Mouse (Mus musculus) midbrain, embryonic 16.5 days (tissue): ENCODE measurements around the gene Zbtb8os. TPM values are rescaled to one million over a fixed set of nuclear protein-coding genes. Genes with fewer than 3 reads are reported as not detected.
A peak's percentile ranks its signal among the peaks of the same experiment; 100 is the strongest.

Source experiments
- ATAC-seq: fragments of 200-750 bp; cut with Nextera tagmentation; 2 replicates; pipeline ENCODE4 v1.8.0; 2017; ENCODE audit warnings: moderate TSS enrichment
- H3K27ac ChIP-seq: fragments of 300-500 bp; sonication (generic); 2 replicates; pipeline ENCODE4 v1.5.1; 2014; ENCODE audit warnings: mild to moderate bottlenecking, low read length, mixed read lengths
- H3K27me3 ChIP-seq: fragments of 300-500 bp; sonication (generic); 2 replicates; pipeline ENCODE4 v1.6.1; 2014; ENCODE audit warnings: low read depth, low read length, mixed read lengths; ENCODE audit not compliant: control insufficient read depth, insufficient read depth
- H3K36me3 ChIP-seq: fragments of 300-500 bp; sonication (generic); 2 replicates; pipeline ENCODE4 v1.6.1; 2014; ENCODE audit warnings: mild to moderate bottlenecking, low read length, moderate library complexity, mixed read lengths; ENCODE audit not compliant: control insufficient read depth, insufficient read depth
- H3K4me1 ChIP-seq: fragments of 300-500 bp; sonication (generic); 2 replicates; pipeline ENCODE4 v1.6.1; 2014; ENCODE audit warnings: mild to moderate bottlenecking, low read length, mixed read lengths; ENCODE audit not compliant: control insufficient read depth, insufficient read depth
- H3K4me2 ChIP-seq: fragments of 300-500 bp; sonication (generic); 2 replicates; pipeline ENCODE4 v1.6.1; 2014; ENCODE audit warnings: mild to moderate bottlenecking, low read length, mixed read lengths
- H3K4me3 ChIP-seq: fragments of 300-500 bp; sonication (generic); 2 replicates; pipeline ENCODE4 v1.5.1; 2014; ENCODE audit warnings: low read depth, mild to moderate bottlenecking, low read length, moderate library complexity, mixed read lengths
- H3K9ac ChIP-seq: fragments of 300-500 bp; sonication (generic); 2 replicates; pipeline ENCODE4 v1.6.1; 2014; ENCODE audit warnings: low read depth, low read length, mixed read lengths
- H3K9me3 ChIP-seq: fragments of 300-500 bp; sonication (generic); replicated peaks from 2 replicates; pipeline ENCODE4 v1.6.1; 2014; ENCODE audit warnings: mild to moderate bottlenecking, low read length, mixed read lengths; ENCODE audit not compliant: control insufficient read depth, poor library complexity, severe bottlenecking
- WGBS: fragments of 180-500 bp; shearing (Covaris S2); extraction: QIAGEN DNeasy Blood & Tissue Kit; methylation state at CpG from one replicate; pipeline ENCODE4 v1.1.7; 2014; 5-methylcytosine and 5-hydroxymethylcytosine counted together
- polyA plus RNA-seq: library from polyadenylated mRNA; unstranded; fragments of >200 nt; fragmentation: Nextera tagmentation; extraction: Ambion mirVana; gene quantifications from 2 replicates; pipeline ENCODE4 v1.2.1, GENCODE M21; 2015

The Zbtb8os gene
- polyA plus RNA-seq, 1 experiment from 2014 or later: 15.1 TPM

DNA sequence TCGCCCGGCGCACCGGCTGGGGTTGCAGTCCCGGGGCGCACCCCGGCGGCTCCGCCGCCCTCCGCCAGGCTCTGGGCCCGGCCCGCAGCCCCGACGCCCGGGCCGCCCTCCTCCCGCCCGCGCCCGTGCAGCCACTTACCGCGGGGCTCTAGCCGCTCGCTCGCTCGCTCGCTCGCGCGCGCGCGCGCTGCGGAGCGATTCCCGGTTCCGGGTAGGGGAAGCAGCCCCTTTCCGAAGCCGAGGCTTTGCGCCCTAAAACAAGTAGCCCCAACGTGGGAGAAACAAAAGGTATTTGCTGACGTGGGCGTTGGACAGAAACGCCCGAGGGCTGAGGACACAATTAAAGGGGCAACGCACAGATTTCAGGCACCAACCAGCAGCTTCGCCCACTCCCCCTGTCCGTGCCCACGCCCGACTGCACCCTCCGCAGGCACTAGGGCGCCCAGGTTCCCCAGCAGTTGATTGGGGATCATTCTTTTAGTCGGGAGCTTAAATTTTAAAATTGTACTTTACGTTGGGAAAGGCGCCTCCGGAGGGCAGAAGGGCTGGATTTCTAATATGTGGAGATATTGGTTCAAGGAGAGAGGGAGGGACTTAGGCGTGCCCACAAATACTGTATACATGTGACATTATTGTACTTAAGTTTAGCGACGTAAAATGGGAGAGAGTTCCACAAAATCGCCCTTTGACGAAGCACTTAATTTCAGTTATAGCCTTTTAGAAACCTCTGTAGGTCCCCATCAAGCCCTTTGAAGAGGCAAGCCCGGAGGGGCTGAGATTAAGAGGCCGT, 42.3 kb downstream of the Zbtb8os start, which contains the start of gene Zbtb8a:
Gene Zbtb8a, minus strand, starts transcription at position 516 of the 790 bp plus-strand sequence.
- ATAC-seq: peak; percentile 82
- peak within 1 kb of the TSS; percentile 88 for H3K9ac ChIP-seq
- H3K27me3 ChIP-seq: peaks cover 3% of the 10 kb centered on the region; the same call in 1 of the 2 replicates
- H3K4me1 ChIP-seq: peaks cover 16% of the 10 kb centered on the region
- H3K9me3 ChIP-seq: no peaks in the 10 kb centered on the region
- peak within 1 kb of the TSS; percentile 85 for H3K4me3 ChIP-seq
- H3K4me2 ChIP-seq: peak within 1 kb of the TSS; percentile 73
- no peaks in the 10 kb centered on the region for H3K36me3 ChIP-seq
- peak within 1 kb of the TSS; percentile 89 for H3K27ac ChIP-seq
- WGBS: 1% methylated on average over 58 of the region's 65 CpGs

DNA sequence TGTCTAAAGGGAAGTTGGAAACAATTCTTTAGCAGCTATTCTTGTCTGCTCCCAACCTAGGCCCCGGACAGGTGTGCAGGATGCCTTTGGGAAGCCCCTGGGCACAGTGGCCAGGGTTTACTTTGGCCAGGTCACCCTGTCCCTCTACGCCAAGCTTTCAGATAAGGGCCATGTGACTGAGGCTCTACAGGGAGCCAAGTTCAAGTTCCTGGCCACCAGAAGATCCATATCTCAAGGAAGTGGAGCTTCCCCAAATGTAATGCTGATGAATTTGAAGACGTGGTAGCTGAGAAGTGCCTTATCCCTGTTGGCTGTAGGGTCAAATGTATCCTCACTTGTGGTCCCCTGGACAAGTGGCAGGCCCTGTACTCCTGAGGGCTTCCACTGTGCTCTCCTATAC, 44.3 kb downstream of the Zbtb8os start:
- Histone ChIP-seq H3K9ac (no peak overlapping the region), H3K4me2 (no peak overlapping the region), H3K36me3 (no peaks in the 10 kb centered on the region), H3K9me3 (no peaks in the 10 kb centered on the region), H3K27ac (no peak overlapping the region), H3K27me3 (peaks cover 3% of the 10 kb centered on the region; the same call in 1 of the 2 replicates), H3K4me3 (no peak overlapping the region), H3K4me1 (peaks cover 16% of the 10 kb centered on the region)
- WGBS: 93% methylated on average over 3 of the region's 3 CpGs
- no peak for ATAC-seq

DNA sequence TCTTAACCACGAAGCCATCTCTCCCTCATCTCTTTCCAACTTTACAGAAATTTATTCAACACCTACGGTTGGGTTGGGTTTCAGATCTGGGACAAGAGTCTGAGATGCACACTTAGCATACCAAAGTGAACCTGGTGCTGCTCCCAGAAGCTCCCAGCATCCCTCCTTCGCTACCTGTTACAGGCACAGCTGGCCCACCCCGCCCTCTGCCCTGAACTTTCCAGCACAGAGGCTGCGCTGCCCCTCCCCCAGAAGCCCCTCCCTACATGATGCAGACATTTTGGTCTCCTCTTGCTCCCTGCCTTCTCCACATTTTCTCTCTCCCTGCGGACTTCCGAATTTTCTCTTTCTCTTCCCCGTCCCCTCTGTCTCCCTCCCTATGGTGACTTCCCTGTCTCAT, 45.7 kb downstream of the Zbtb8os start:
- Histone ChIP-seq H3K36me3 (no peaks in the 10 kb centered on the region), H3K9me3 (no peaks in the 10 kb centered on the region), H3K27ac (no peak overlapping the region), H3K9ac (no peak overlapping the region), H3K4me2 (no peak overlapping the region), H3K27me3 (peaks cover 3% of the 10 kb centered on the region; the same call in 1 of the 2 replicates), H3K4me1 (peaks cover 4% of the 10 kb centered on the region), H3K4me3 (no peak overlapping the region)
- WGBS: 84% methylated on average over 8 of the region's 8 CpGs
- no peak for ATAC-seq

DNA sequence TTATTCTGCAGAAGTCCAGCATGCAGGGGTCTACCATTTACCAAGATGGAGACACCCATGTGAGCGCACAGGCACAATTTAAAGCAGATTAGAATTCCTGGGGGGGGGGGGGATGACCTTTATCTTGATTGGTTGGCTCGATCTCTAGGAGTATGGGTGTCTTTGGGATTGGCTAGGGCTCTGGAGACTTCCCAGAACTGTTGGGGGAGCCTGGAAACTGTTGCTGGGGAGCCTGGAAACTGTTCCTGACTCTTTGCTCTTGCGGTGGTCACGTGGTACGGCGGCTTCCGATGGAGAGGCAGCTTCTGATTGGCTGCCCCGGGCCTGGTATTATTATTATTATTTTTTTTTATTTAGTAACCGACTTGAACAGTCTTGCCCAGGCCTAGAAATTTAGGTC, 46.5 kb downstream of the Zbtb8os start:
- no peak overlapping the region for H3K4me3 ChIP-seq

DNA sequence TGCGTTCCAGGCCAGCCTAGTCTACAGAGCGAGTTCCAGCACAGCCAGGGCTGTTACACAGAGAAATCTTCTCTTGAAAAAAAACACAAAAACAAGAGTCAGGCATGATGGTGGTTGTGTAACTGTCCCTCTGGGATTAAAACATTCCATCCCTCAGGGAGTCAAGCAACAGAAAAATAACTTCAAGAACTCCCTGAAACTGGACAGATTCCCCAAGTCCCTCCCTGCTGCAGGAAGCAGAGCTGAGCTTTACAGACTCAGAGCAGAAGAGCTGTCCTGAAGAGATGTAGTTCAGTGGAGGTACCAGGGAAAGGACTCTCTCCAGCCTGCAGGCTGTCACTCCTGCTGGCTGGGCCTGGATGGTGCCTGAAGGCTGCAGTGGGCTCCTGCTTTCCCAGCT, 47.0 kb downstream of the Zbtb8os start:
- 86% methylated on average over 2 of the region's 2 CpGs for WGBS
- Histone ChIP-seq H3K4me2 (no peak overlapping the region), H3K4me3 (no peak overlapping the region), H3K27ac (no peak overlapping the region), H3K4me1 (no peaks in the 10 kb centered on the region), H3K27me3 (peaks cover 3% of the 10 kb centered on the region; the same call in 1 of the 2 replicates), H3K9me3 (no peaks in the 10 kb centered on the region), H3K9ac (no peak overlapping the region), H3K36me3 (no peaks in the 10 kb centered on the region)
- ATAC-seq: no peak

More for the DNA sequence above, 46.5 kb downstream of the Zbtb8os start:
- no peaks in the 10 kb centered on the region for H3K4me1 ChIP-seq
- peaks cover 3% of the 10 kb centered on the region; the same call in 1 of the 2 replicates for H3K27me3 ChIP-seq
- H3K36me3 ChIP-seq: no peaks in the 10 kb centered on the region
- H3K9ac ChIP-seq: no peak overlapping the region
- no peak for ATAC-seq
- H3K9me3 ChIP-seq: no peaks in the 10 kb centered on the region
- WGBS: 89% methylated on average over 9 of the region's 9 CpGs
- H3K27ac ChIP-seq: no peak overlapping the region
- no peak overlapping the region for H3K4me2 ChIP-seq

GRCm38 (mm10) chr4:129383586-129383985, 48.1 kb downstream of the Zbtb8os start:
- Histone ChIP-seq H3K27ac (no peak overlapping the region), H3K36me3 (no peaks in the 10 kb centered on the region), H3K4me3 (no peak overlapping the region), H3K27me3 (peaks cover 3% of the 10 kb centered on the region; the same call in 1 of the 2 replicates), H3K4me1 (no peaks in the 10 kb centered on the region), H3K9ac (no peak overlapping the region), H3K4me2 (no peak overlapping the region), H3K9me3 (no peaks in the 10 kb centered on the region)
- no peak for ATAC-seq
- 94% methylated on average over 3 of the region's 3 CpGs for WGBS

DNA sequence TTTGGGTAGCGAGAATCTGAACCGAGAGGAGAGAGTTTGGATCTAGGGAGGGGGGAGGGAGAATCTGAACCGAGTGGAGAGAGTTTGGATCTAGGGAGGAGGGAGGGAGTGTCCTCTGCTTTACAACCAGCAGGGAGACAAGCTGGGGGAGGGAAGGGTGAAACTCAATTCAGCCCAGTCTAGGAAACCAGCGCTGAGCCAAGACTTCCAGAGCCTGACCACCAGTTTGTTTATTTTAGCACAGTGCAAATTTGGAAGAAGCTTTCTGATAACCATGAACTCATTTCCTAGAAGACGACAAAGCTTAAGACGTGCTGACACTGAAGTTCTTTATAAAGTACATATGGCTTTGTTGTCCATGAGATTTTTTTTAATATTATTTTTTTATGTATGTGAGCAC, 48.9 kb downstream of the Zbtb8os start:
- Histone ChIP-seq H3K4me1 (no peaks in the 10 kb centered on the region), H3K4me3 (no peak overlapping the region), H3K9ac (no peak overlapping the region), H3K9me3 (no peaks in the 10 kb centered on the region), H3K27me3 (peaks cover 3% of the 10 kb centered on the region; the same call in 1 of the 2 replicates), H3K36me3 (no peaks in the 10 kb centered on the region), H3K27ac (no peak overlapping the region), H3K4me2 (no peak overlapping the region)
- 35% methylated on average over 6 of the region's 6 CpGs for WGBS
- ATAC-seq: no peak

- Histone ChIP-seq H3K4me2 (no peak overlapping the region), H3K9ac (no peak overlapping the region), H3K9me3 (no peaks in the 10 kb centered on the region), H3K4me3 (no peak overlapping the region), H3K27ac (no peak overlapping the region), H3K27me3 (no peaks in the 10 kb centered on the region), H3K36me3 (no peaks in the 10 kb centered on the region), H3K4me1 (no peaks in the 10 kb centered on the region)
- no peak for ATAC-seq
- 94% methylated on average over 11 of the region's 11 CpGs for WGBS
Measured at GRCm38 (mm10) chr4:129385685-129386084, 50.2 kb downstream of the Zbtb8os start.

- H3K36me3 ChIP-seq: no peaks in the 10 kb centered on the region
- no peaks in the 10 kb centered on the region for H3K9me3 ChIP-seq
- no peak overlapping the region for H3K9ac ChIP-seq
- no peaks in the 10 kb centered on the region for H3K4me1 ChIP-seq
- H3K4me3 ChIP-seq: no peak overlapping the region
- no peak for ATAC-seq
- H3K27ac ChIP-seq: no peak overlapping the region
- no peak overlapping the region for H3K4me2 ChIP-seq
- WGBS: 88% methylated on average over 8 of the region's 8 CpGs
- no peaks in the 10 kb centered on the region for H3K27me3 ChIP-seq
Measured at GRCm38 (mm10) chr4:129386269-129386946, 50.9 kb downstream of the Zbtb8os start.
